Mouse (Mus musculus): ENCODE results near the gene Ppp1r8. TPM values are rescaled to one million over a fixed set of nuclear protein-coding genes. Genes with fewer than 3 reads are reported as not detected.
"Not testable (repeated sequence)": the region's sequence is repeated elsewhere in the genome, so short reads cannot be mapped to it uniquely, and the experiment has no call there.

The Ppp1r8 gene
- polyA plus RNA-seq, 1 experiment from 2014 or later, result 63.1 TPM

- 0 out of 2 replicates have a peak, but pooled peaks have one; percentile 32 for ATAC-seq (replicated peaks; ENCODE audit: low FRiP score, low TSS enrichment, low read depth)
- Histone ChIP-seq H3K4me1 (replicated peaks; ENCODE audit: control insufficient read depth, insufficient read depth, low read length) (0 out of 2 replicates have a peak, but pooled peaks cover 4% of the 10 kb centered on the region), H3K36me3 (ENCODE audit: control insufficient read depth, insufficient read depth, low read length) (no peaks in the 10 kb centered on the region), H3K27me3 (replicated peaks; ENCODE audit: control insufficient read depth, insufficient read depth, low read length) (peaks cover 18% of the 10 kb centered on the region; the same call in 1 of the 2 replicates), H3K9me3 (ENCODE audit: control insufficient read depth, low read length) (no peaks in the 10 kb centered on the region), H3K4me2 (ENCODE audit: low read length) (peak within 1 kb of the TSS; percentile 65), H3K4me3 (ENCODE audit: low read depth, low read length) (peak within 1 kb of the TSS; percentile 35), H3K9ac (ENCODE audit: low read length) (peak within 1 kb of the TSS; percentile 32), H3K27ac (ENCODE audit: low read depth) (no peak within 1 kb of the TSS)
- peak; percentile 83 for DNase-seq (ENCODE audit: low spot score)
- 2% methylated on average over 21 of the region's 21 CpGs for WGBS
Measured at GRCm38 (mm10) chr4:132796196-132796886, 46.6 kb downstream of the Ppp1r8 start, which contains the start of gene Themis2. Themis2 (minus strand) TSS chr4:132796387.

DNA sequence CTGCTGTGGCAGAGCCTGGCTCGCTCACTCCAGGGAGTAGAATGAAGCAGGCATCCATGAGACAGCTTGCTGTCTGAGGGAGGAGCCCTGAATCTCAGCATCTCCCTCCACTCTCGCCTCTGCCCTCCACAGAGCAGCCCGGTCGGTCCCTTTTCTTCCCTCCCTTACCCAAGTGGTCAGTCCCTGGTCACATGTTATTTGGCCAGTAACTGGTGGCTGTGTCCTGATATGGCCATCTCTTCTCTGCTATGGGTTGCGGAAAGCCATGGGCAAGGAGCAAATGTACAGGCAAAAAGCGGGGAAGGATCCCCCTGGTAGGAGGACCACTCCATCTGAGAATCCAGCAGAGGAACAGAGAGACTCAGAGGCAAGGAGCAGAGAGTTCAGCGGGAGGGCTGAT is 47.8 kb downstream of the Ppp1r8 start:
- H3K4me2 ChIP-seq (ENCODE audit: low read length), result no peak overlapping the region
- 54% methylated on average over 7 of the region's 7 CpGs for WGBS
- DNase-seq (ENCODE audit: low spot score) (no peak), ATAC-seq (replicated peaks; ENCODE audit: low FRiP score, low TSS enrichment, low read depth) (no peak)
- no peak overlapping the region for H3K27ac ChIP-seq (ENCODE audit: low read depth)
- H3K4me1 ChIP-seq (replicated peaks; ENCODE audit: control insufficient read depth, insufficient read depth, low read length), result 0 out of 2 replicates have a peak, but pooled peaks cover 4% of the 10 kb centered on the region
- 0 out of 2 replicates have a peak overlapping the region, but pooled peaks have one; percentile 35 for H3K4me3 ChIP-seq (ENCODE audit: low read depth, low read length)
- H3K36me3 ChIP-seq (ENCODE audit: control insufficient read depth, insufficient read depth, low read length), result no peaks in the 10 kb centered on the region
- peaks cover 18% of the 10 kb centered on the region; the same call in 1 of the 2 replicates for H3K27me3 ChIP-seq (replicated peaks; ENCODE audit: control insufficient read depth, insufficient read depth, low read length)
- H3K9ac ChIP-seq (ENCODE audit: low read length), result no peak overlapping the region
- H3K9me3 ChIP-seq (ENCODE audit: control insufficient read depth, low read length), result no peaks in the 10 kb centered on the region

GRCm38 (mm10) chr4:132794760-132795159 is 48.2 kb downstream of the Ppp1r8 start:
- ATAC-seq (replicated peaks; ENCODE audit: low FRiP score, low TSS enrichment, low read depth) (no peak), DNase-seq (ENCODE audit: low spot score) (no peak)
- Histone ChIP-seq H3K4me2 (ENCODE audit: low read length) (no peak overlapping the region), H3K9me3 (ENCODE audit: control insufficient read depth, low read length) (no peaks in the 10 kb centered on the region), H3K27me3 (replicated peaks; ENCODE audit: control insufficient read depth, insufficient read depth, low read length) (peaks cover 18% of the 10 kb centered on the region; the same call in 1 of the 2 replicates), H3K27ac (ENCODE audit: low read depth) (no peak overlapping the region), H3K4me1 (replicated peaks; ENCODE audit: control insufficient read depth, insufficient read depth, low read length) (0 out of 2 replicates have a peak, but pooled peaks cover 4% of the 10 kb centered on the region), H3K9ac (ENCODE audit: low read length) (no peak overlapping the region), H3K4me3 (ENCODE audit: low read depth, low read length) (no peak overlapping the region), H3K36me3 (ENCODE audit: control insufficient read depth, insufficient read depth, low read length) (no peaks in the 10 kb centered on the region)
- 80% methylated on average over 8 of the region's 8 CpGs for WGBS

DNA sequence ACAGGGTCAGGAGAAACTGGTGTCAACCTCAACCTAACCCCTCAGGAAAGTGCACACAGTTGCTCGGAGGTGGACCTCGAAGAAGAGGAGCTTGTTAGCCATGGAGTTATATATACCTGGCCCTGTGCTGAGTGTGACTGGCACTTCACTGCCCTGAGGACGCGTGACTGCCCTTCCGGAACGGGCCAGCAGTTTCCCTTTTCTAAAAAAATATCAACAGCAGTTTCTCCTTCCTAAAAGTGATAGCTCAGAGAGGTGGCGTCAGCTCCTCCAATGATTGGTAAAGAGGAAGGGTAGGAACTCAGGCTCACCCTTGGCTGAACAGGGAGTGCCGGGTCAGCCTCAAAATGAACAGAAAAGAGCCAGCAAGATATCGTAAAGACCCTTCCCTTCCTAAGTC is 48.9 kb downstream of the Ppp1r8 start:
- H3K4me2 ChIP-seq (ENCODE audit: low read length), result no peak overlapping the region
- no peaks in the 10 kb centered on the region for H3K36me3 ChIP-seq (ENCODE audit: control insufficient read depth, insufficient read depth, low read length)
- H3K27me3 ChIP-seq (replicated peaks; ENCODE audit: control insufficient read depth, insufficient read depth, low read length), result peaks cover 18% of the 10 kb centered on the region; the same call in 1 of the 2 replicates
- WGBS, result 66% methylated on average over 9 of the region's 9 CpGs
- H3K4me3 ChIP-seq (ENCODE audit: low read depth, low read length), result no peak overlapping the region
- no peak for DNase-seq (ENCODE audit: low spot score)
- H3K9me3 ChIP-seq (ENCODE audit: control insufficient read depth, low read length), result no peaks in the 10 kb centered on the region
- no peak for ATAC-seq (replicated peaks; ENCODE audit: low FRiP score, low TSS enrichment, low read depth)
- no peak overlapping the region for H3K9ac ChIP-seq (ENCODE audit: low read length)
- no peak overlapping the region for H3K27ac ChIP-seq (ENCODE audit: low read depth)
- 0 out of 2 replicates have a peak, but pooled peaks cover 4% of the 10 kb centered on the region for H3K4me1 ChIP-seq (replicated peaks; ENCODE audit: control insufficient read depth, insufficient read depth, low read length)

GRCm38 (mm10) chr4:132793322-132794004 is 49.5 kb downstream of the Ppp1r8 start:
- WGBS, result 84% methylated on average over 8 of the region's 9 CpGs
- peaks cover 18% of the 10 kb centered on the region; the same call in 1 of the 2 replicates for H3K27me3 ChIP-seq (replicated peaks; ENCODE audit: control insufficient read depth, insufficient read depth, low read length)
- ATAC-seq (replicated peaks; ENCODE audit: low FRiP score, low TSS enrichment, low read depth), result not testable (repeated sequence)

DNA sequence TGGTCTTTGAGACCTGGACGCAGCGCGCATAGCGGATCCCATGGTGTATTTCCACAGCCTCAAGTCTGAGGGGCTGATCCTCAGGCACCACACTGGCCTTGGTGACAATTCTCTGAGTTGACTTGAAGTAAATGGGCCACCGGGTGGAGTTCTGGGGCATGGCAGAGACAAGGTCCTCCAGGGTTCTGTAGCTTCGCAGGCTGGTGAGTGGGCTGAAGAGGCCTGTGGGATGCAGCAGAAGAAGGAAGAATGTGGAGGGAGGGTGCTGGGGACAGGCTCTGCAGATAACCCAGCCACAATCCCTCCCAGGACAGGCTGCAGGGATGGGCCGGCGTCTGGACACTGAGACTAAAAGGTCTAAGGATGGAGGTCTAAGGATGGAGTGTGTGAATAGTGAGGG is 53.2 kb downstream of the Ppp1r8 start:
- 82% methylated on average over 8 of the region's 8 CpGs for WGBS
- Histone ChIP-seq H3K4me2 (ENCODE audit: low read length) (no peak overlapping the region), H3K9ac (ENCODE audit: low read length) (no peak overlapping the region), H3K4me1 (replicated peaks; ENCODE audit: control insufficient read depth, insufficient read depth, low read length) (no peaks in the 10 kb centered on the region), H3K36me3 (ENCODE audit: control insufficient read depth, insufficient read depth, low read length) (no peaks in the 10 kb centered on the region), H3K27ac (ENCODE audit: low read depth) (no peak overlapping the region), H3K27me3 (replicated peaks; ENCODE audit: control insufficient read depth, insufficient read depth, low read length) (peaks cover 6% of the 10 kb centered on the region; the same call in 1 of the 2 replicates), H3K9me3 (ENCODE audit: control insufficient read depth, low read length) (no peaks in the 10 kb centered on the region), H3K4me3 (ENCODE audit: low read depth, low read length) (no peak overlapping the region)
- ATAC-seq (replicated peaks; ENCODE audit: low FRiP score, low TSS enrichment, low read depth) (no peak), DNase-seq (ENCODE audit: low spot score) (no peak)

More at GRCm38 (mm10) chr4:132793322-132794004, 49.5 kb downstream of the Ppp1r8 start:
- H3K9me3 ChIP-seq (ENCODE audit: control insufficient read depth, low read length); H3K9ac ChIP-seq (ENCODE audit: low read length); H3K36me3 ChIP-seq (ENCODE audit: control insufficient read depth, insufficient read depth, low read length); H3K4me1 ChIP-seq (replicated peaks; ENCODE audit: control insufficient read depth, insufficient read depth, low read length); H3K27ac ChIP-seq (ENCODE audit: low read depth); DNase-seq (ENCODE audit: low spot score); H3K4me2 ChIP-seq (ENCODE audit: low read length); H3K4me3 ChIP-seq (ENCODE audit: low read depth, low read length): not testable (repeated sequence)

DNA sequence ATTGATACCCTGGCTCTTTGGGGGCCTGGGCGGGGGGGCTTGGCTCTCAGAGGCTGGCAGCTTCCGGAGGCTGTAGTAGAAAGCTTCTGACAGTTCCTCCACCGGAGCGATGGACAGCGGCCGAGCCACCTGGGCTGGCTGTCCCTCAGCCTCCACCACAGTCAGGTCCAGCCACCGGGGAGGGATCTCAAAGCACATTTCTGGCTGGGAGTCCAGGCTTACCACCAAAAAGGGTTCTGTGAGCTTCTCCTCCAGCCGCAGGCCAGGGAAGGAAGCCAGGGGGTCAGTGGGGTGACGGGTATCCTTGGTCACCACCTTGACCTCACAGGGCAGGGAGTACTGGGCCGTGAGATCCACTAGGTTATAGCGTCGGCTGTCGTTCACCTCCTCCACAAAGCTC is 57.7 kb downstream of the Ppp1r8 start:
- Histone ChIP-seq H3K9me3 (ENCODE audit: control insufficient read depth, low read length) (no peaks in the 10 kb centered on the region), H3K27me3 (replicated peaks; ENCODE audit: control insufficient read depth, insufficient read depth, low read length) (no peaks in the 10 kb centered on the region), H3K4me2 (ENCODE audit: low read length) (no peak overlapping the region), H3K27ac (ENCODE audit: low read depth) (no peak overlapping the region), H3K4me1 (replicated peaks; ENCODE audit: control insufficient read depth, insufficient read depth, low read length) (no peaks in the 10 kb centered on the region), H3K4me3 (ENCODE audit: low read depth, low read length) (no peak overlapping the region), H3K36me3 (ENCODE audit: control insufficient read depth, insufficient read depth, low read length) (no peaks in the 10 kb centered on the region), H3K9ac (ENCODE audit: low read length) (no peak overlapping the region)
- no peak for ATAC-seq (replicated peaks; ENCODE audit: low FRiP score, low TSS enrichment, low read depth)
- 87% methylated on average over 13 of the region's 13 CpGs for WGBS
- no peak for DNase-seq (ENCODE audit: low spot score)

DNA sequence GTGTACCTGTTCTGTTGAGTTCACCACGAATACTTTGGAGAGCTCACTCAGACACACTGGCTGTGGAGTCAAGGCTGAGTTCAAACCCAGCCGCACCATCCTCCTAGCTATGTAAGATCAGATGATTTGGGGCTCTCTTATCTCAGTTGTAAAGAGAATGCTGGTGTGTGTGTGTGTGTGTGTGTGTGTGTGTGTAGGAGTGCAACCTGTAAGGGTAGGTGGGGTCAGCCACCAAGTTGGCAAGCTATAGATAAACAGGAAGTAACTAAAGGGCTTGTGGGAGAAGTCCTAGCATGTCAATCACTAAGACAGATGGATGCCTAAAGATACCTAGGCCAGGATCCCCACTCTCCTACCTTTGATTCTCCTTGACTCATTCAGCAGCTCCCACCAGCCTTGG is 59.2 kb downstream of the Ppp1r8 start:
- no peaks in the 10 kb centered on the region for H3K4me1 ChIP-seq (replicated peaks; ENCODE audit: control insufficient read depth, insufficient read depth, low read length)
- WGBS, result 78% methylated on average over 2 of the region's 2 CpGs
- no peak overlapping the region for H3K4me2 ChIP-seq (ENCODE audit: low read length)
- no peak overlapping the region for H3K4me3 ChIP-seq (ENCODE audit: low read depth, low read length)
- ATAC-seq (replicated peaks; ENCODE audit: low FRiP score, low TSS enrichment, low read depth) (no peak), DNase-seq (ENCODE audit: low spot score) (no peak)
- H3K27me3 ChIP-seq (replicated peaks; ENCODE audit: control insufficient read depth, insufficient read depth, low read length), result no peaks in the 10 kb centered on the region
- no peak overlapping the region for H3K9ac ChIP-seq (ENCODE audit: low read length)
- H3K36me3 ChIP-seq (ENCODE audit: control insufficient read depth, insufficient read depth, low read length), result peaks cover 9% of the 10 kb centered on the region
- no peak overlapping the region for H3K27ac ChIP-seq (ENCODE audit: low read depth)
- no peaks in the 10 kb centered on the region for H3K9me3 ChIP-seq (ENCODE audit: control insufficient read depth, low read length)
